Mouse (Mus musculus) intestine, embryonic 14.5 days (tissue): ENCODE data around the gene Parg. TPM values are rescaled to one million over a fixed set of nuclear protein-coding genes. Genes with fewer than 3 reads are reported as not detected.

Experiments used
- ATAC-seq: fragments of 200-750 bp; cut with Nextera tagmentation; replicated peaks from 2 replicates; pipeline ENCODE4 v1.8.0; 2017; ENCODE audit warnings: low read depth, moderate number of reproducible peaks, moderate TSS enrichment, moderate library complexity; ENCODE audit not compliant: low FRiP score, low TSS enrichment
- DNase-seq: peaks from one replicate; pipeline ENCODE4 v3.0.0-alpha.2; 2018; ENCODE audit warnings: low spot score
- H3K27ac ChIP-seq: fragments of 300-500 bp; sonication (generic); 2 replicates; pipeline ENCODE4 v1.5.1; 2014; ENCODE audit warnings: low read depth, mild to moderate bottlenecking, control low read depth
- H3K27me3 ChIP-seq: fragments of 300-500 bp; sonication (generic); replicated peaks from 2 replicates; pipeline ENCODE4 v1.6.1; 2014; ENCODE audit warnings: low read length, control low read depth; ENCODE audit not compliant: control insufficient read depth, insufficient read depth
- H3K36me3 ChIP-seq: fragments of 300-500 bp; sonication (generic); 2 replicates; pipeline ENCODE4 v1.6.1; 2014; ENCODE audit warnings: low read length, control low read depth; ENCODE audit not compliant: control insufficient read depth, insufficient read depth
- H3K4me1 ChIP-seq: fragments of 300-500 bp; sonication (generic); replicated peaks from 2 replicates; pipeline ENCODE4 v1.6.1; 2014; ENCODE audit warnings: low read length, control low read depth, mixed read lengths; ENCODE audit not compliant: control insufficient read depth, insufficient read depth
- H3K4me2 ChIP-seq: fragments of 300-500 bp; sonication (generic); 2 replicates; pipeline ENCODE4 v1.6.1; 2014; ENCODE audit warnings: low read length
- H3K4me3 ChIP-seq: fragments of 300-500 bp; sonication (generic); 2 replicates; pipeline ENCODE4 v1.5.1; 2014; ENCODE audit warnings: low read depth, low read length, control low read depth, mixed read lengths
- H3K9ac ChIP-seq: fragments of 300-500 bp; sonication (generic); 2 replicates; pipeline ENCODE4 v1.6.1; 2014; ENCODE audit warnings: mild to moderate bottlenecking, low read length
- H3K9me3 ChIP-seq: fragments of 300-500 bp; sonication (generic); 2 replicates; pipeline ENCODE4 v1.6.1; 2016; ENCODE audit warnings: low read length, control low read depth; ENCODE audit not compliant: control insufficient read depth
- WGBS: fragments of 180-500 bp; shearing (Covaris S2); extraction: QIAGEN DNeasy Blood & Tissue Kit; methylation state at CpG from one replicate; pipeline ENCODE4 v1.1.7; 2014; 5-methylcytosine and 5-hydroxymethylcytosine counted together
- polyA plus RNA-seq: library from polyadenylated mRNA; unstranded; fragments of >200 nt; fragmentation: Nextera tagmentation; extraction: Ambion mirVana; gene quantifications from 2 replicates; pipeline ENCODE4 v1.2.1, GENCODE M21; 2014

Gene Parg
- polyA plus RNA-seq, 1 experiment from 2014 or later, result 43.8 TPM

- H3K36me3 ChIP-seq, result peaks cover 24% of the 10 kb centered on the region
- 84% methylated on average over 9 of the region's 10 CpGs for WGBS
- DNase-seq (no peak), ATAC-seq (no peak)
- H3K4me2 ChIP-seq, result no peak overlapping the region
- no peaks in the 10 kb centered on the region for H3K4me1 ChIP-seq
- H3K4me3 ChIP-seq, result no peak overlapping the region
- H3K9me3 ChIP-seq, result no peaks in the 10 kb centered on the region
- H3K9ac ChIP-seq, result no peak overlapping the region
- no peaks in the 10 kb centered on the region for H3K27me3 ChIP-seq
- H3K27ac ChIP-seq, result no peak overlapping the region
Observed at GRCm38 (mm10) chr14:32344694-32345093, 142.9 kb downstream of the Parg start.

Other genes with a start within 250 kb of the Parg start
- gene Galnt15, start 173.0 kb upstream of the Parg start, polyA plus RNA-seq, result 0.04 TPM in 2 replicates
- 23.6 and 28.3 TPM in 2 replicates for gene Oxnad1, start 116.6 kb upstream of the Parg start, polyA plus RNA-seq
- 112 and 114 TPM in 2 replicates for gene Dph3, start 116.2 kb upstream of the Parg start, polyA plus RNA-seq
- not detected in 2 replicates for gene Msmb, start 59.9 kb upstream of the Parg start, polyA plus RNA-seq
- gene Ncoa4, start 42.1 kb upstream of the Parg start, polyA plus RNA-seq, result 125 TPM in 2 replicates
- gene Timm23, start 51 bp upstream of the Parg start, polyA plus RNA-seq, result 333 and 354 TPM in 2 replicates
- 17.8 and 19.9 TPM in 2 replicates for gene Ogdhl, start 120.1 kb downstream of the Parg start, polyA plus RNA-seq
- gene 1700024G13Rik, start 186.4 kb downstream of the Parg start, polyA plus RNA-seq, result not detected in 2 replicates